Mouse (Mus musculus) spleen, adult 2 months (tissue): Measurements from ENCODE around the gene Ms4a10.

ENCODE experiments used
- CTCF ChIP-seq: fragments of 200-500 bp; IDR thresholded peaks from 2 replicates; pipeline ENCODE4 v1.5.1; 2011; ENCODE audit warnings: mild to moderate bottlenecking, inconsistent platforms; ENCODE audit not compliant: insufficient read depth, insufficient read length, insufficient replicate concordance; ENCODE audit errors: extremely low read depth
- POLR2A ChIP-seq: fragments of 200-500 bp; IDR thresholded peaks from 2 replicates; pipeline ENCODE4 v1.6.1; 2011; ENCODE audit warnings: low read depth, low read length, inconsistent platforms

DNA sequence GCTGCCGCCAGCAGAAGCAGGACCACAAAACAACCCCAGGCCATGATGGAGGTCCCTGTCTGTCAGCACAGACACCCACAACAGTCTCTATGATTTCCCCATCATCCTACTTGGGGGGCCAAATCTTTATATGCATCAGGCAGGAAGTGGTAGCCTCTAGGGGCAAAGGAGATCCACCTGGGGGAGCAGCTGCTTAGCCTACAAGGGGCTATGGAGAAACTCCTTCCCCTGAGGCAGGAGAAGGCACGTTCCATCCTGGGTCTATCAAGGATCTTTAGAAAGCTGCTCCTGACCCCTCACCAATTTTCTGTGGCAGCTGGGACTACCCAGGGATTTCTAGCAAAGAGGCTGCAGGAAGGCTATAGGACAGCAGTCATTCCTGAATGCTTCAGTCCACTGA, 53.9 kb downstream of the Ms4a10 start, which contains the start of gene Zp1:
- TF ChIP-seq CTCF (no peak), POLR2A (no peak)
